Mouse (Mus musculus): ENCODE data around the gene Cadps.

- no peak for TF ChIP-seq CTCF (IDR thresholded peaks at IDR 0.05; ENCODE audit: control insufficient read depth, insufficient read depth, insufficient read length)
- TF ChIP-seq USF1 (IDR thresholded peaks at IDR 0.05; ENCODE audit: low read depth) = no peak
- no peak for TF ChIP-seq MAX (IDR thresholded peaks at IDR 0.05)
- TF ChIP-seq MYOD1 (IDR thresholded peaks at IDR 0.05; ENCODE audit: control insufficient read depth, insufficient read length, low read depth) = no peak
- no peak for TF ChIP-seq CEBPB (IDR thresholded peaks at IDR 0.05; ENCODE audit: low read depth)
Observed at GRCm38 (mm10) chr14:12337998-12338809, 484.7 kb downstream of the Cadps start.
